Mouse (Mus musculus) B cell, adult 2 months (primary cell): ENCODE measurements around the gene Scfd2.

Source experiments
- DNase-seq, 2 experiments: peaks; one replicate each; pipeline ENCODE4 v3.0.0; 2022

Gene Scfd2

GRCm38 (mm10) chr5:74531630-74532280, at the start of gene Scfd2:
TSS of gene Scfd2 (minus strand) at chr5:74531759.
- DNase-seq: peak; percentile 99

GRCm38 (mm10) chr5:74571767-74572166, 40.2 kb upstream of the Scfd2 start:
- DNase-seq: no peak

GRCm38 (mm10) chr5:74561151-74561550, 29.6 kb upstream of the Scfd2 start:
- DNase-seq: no peak

- no peak for DNase-seq
Observed at GRCm38 (mm10) chr5:74549566-74549965, 18.0 kb upstream of the Scfd2 start.

GRCm38 (mm10) chr5:74545606-74546005, 14.0 kb upstream of the Scfd2 start:
- no peak for DNase-seq

GRCm38 (mm10) chr5:74536180-74536947, 4.8 kb upstream of the Scfd2 start:
- no peak for DNase-seq

GRCm38 (mm10) chr5:74535240-74536021, 3.9 kb upstream of the Scfd2 start, which contains the start of gene Fip1l1:
TSS of gene Fip1l1 (plus strand) at chr5:74535449.
- DNase-seq: peak; percentile 90 to 92

- peak in 1 of 2 experiments; percentile 3 for DNase-seq
Observed at GRCm38 (mm10) chr5:74530785-74531184, 774 bp downstream of the Scfd2 start.

- no peak for DNase-seq
Observed at GRCm38 (mm10) chr5:74527025-74527424, 4.5 kb downstream of the Scfd2 start.

- DNase-seq: no peak
Observed at GRCm38 (mm10) chr5:74511686-74512085, 19.9 kb downstream of the Scfd2 start.

GRCm38 (mm10) chr5:74492705-74493104, 38.9 kb downstream of the Scfd2 start:
- no peak for DNase-seq

- no peak for DNase-seq
Observed at GRCm38 (mm10) chr5:74484646-74485045, 46.9 kb downstream of the Scfd2 start.

- no peak for DNase-seq
Observed at GRCm38 (mm10) chr5:74482633-74483032, 48.9 kb downstream of the Scfd2 start.

GRCm38 (mm10) chr5:74482034-74482433, 49.5 kb downstream of the Scfd2 start:
- no peak for DNase-seq

- DNase-seq: no peak
Observed at GRCm38 (mm10) chr5:74480409-74480808, 51.1 kb downstream of the Scfd2 start.

GRCm38 (mm10) chr5:74479947-74480346, 51.6 kb downstream of the Scfd2 start:
- no peak for DNase-seq

GRCm38 (mm10) chr5:74479157-74479556, 52.4 kb downstream of the Scfd2 start:
- DNase-seq: no peak

- no peak for DNase-seq
Observed at GRCm38 (mm10) chr5:74476551-74476950, 55.0 kb downstream of the Scfd2 start.

- DNase-seq: no peak
Observed at GRCm38 (mm10) chr5:74473117-74473516, 58.4 kb downstream of the Scfd2 start.

GRCm38 (mm10) chr5:74470819-74471218, 60.7 kb downstream of the Scfd2 start:
- DNase-seq: no peak

- no peak for DNase-seq
Observed at GRCm38 (mm10) chr5:74469620-74470019, 61.9 kb downstream of the Scfd2 start.

- no peak for DNase-seq
Observed at GRCm38 (mm10) chr5:74467753-74468152, 63.8 kb downstream of the Scfd2 start.

- no peak for DNase-seq
Observed at GRCm38 (mm10) chr5:74456759-74457158, 74.8 kb downstream of the Scfd2 start.
